Mouse (Mus musculus) heart, adult 18-20 months (tissue): ENCODE results near the gene Fto. TPM values are rescaled to one million over a fixed set of nuclear protein-coding genes. Genes with fewer than 3 reads are reported as not detected.

Experiments
- DNase-seq, 2 experiments: peaks; one replicate each; pipeline ENCODE4 v3.0.0; 2021 to 2022; ENCODE audit warnings: mixed read lengths in 1 of 2
- total RNA-seq, 2 experiments: library from RNA; stranded (reverse); gene quantifications; 2 replicates each; pipeline ENCODE4 v1.2.3; 2021

Gene Fto
- total RNA-seq, 2 experiments from 2014 or later = 59.5 to 66.3 TPM

DNA sequence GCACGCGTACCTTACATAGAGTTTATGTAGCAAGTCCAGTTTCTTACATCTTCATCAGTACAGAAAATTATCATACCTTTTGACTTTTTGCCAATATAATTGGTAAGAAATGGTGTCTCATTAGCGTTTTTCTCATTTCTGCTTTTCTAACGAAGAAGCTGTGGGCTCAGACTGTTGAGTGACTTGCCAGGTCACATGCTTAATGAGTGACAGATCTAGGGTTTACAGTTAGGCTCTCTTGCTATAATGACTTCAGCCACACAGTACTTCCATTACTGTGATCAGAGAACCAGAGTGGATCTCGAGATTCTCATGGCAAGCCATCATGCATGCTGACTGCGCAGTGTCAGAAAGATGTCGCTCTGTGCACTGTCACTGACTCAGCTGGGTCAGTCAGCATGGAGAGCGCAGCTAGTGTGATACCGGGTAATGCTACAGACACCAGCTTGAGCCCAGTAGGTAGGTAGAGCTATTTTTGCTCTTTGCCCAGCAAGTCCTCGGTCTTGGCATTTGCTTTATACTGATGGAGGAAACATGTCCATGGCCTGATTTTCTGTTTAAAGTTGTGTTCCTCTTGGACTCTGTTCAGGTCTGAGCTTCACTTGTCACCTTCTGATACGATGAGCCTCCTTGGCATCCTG, 188.8 kb downstream of the Fto start:
- no peak for DNase-seq

DNA sequence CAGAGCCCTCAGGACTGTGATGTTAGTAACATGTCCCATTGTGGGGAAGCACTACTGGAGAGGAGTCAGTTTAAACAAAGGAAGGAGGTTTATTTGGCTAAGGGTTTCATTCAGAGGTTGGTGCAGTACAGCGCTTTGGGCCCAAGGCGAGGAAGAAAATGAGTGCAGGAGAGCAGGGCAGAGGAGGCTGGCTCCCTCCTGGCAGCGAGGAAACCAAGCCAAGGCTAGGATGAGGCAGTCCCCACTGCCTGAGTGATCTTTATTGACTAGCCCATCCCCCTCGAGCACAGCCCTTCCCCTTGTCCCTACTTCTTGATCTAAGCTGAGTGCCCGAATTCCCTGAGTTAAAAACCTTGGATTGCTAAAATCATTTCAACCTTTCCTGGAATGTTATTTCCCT, 189.5 kb downstream of the Fto start:
- no peak for DNase-seq

- DNase-seq = no peak
Observed at GRCm38 (mm10) chr8:91504360-91504759, 191.0 kb downstream of the Fto start.

GRCm38 (mm10) chr8:91504891-91505290, 191.6 kb downstream of the Fto start:
- peak; percentile 68 to 72 for DNase-seq

DNA sequence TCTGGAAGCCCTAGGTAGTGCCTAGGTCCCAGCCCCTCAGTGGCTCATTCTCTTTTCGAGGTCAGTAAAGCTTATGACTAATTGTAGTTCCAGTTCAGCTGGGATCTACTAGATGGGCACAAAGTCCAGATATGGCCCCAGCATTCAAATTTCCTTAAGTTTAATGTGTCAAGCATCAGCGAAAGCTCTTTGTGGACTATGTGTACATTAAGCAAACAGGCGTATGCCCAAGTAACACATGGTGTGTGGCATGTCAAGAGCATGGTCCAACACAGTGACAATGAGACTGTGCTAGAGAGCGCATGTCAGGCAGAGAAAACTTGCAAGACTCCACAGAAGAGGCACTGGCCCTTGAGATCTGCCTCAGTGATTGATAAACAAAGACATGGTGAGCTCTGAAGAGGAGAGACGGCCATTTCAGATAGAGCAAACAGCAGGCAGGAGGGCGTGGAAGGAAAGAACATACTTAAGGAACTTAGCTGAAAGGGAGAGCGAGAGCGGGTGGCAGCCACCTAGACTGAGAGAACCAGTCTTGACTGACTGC, 192.2 kb downstream of the Fto start:
- no peak for DNase-seq

GRCm38 (mm10) chr8:91505997-91506672, 192.8 kb downstream of the Fto start:
- no peak for DNase-seq

GRCm38 (mm10) chr8:91506682-91507257, 193.4 kb downstream of the Fto start:
- no peak for DNase-seq

- no peak for DNase-seq
Observed at GRCm38 (mm10) chr8:91507681-91508097, 194.4 kb downstream of the Fto start.

DNA sequence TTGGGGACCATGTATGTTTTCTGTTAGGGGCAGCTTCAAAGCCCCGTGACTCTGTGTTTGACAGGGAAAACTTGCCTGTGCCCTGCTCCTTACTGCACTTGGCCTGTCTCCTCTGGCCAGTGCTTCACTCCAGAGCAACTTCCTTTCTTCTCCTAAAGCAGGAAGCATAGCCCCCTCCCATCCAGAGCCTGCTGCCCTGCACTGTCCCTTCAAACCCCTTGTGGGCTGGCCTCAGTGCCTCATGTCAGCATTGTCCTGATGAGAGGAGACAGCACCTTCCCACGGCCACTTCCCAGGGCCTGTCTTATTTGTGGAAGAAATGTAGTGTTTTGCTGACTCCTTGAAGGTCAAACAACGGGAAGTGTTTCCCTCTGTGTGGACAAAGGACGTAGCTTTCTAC, 195.0 kb downstream of the Fto start:
- DNase-seq = no peak

DNA sequence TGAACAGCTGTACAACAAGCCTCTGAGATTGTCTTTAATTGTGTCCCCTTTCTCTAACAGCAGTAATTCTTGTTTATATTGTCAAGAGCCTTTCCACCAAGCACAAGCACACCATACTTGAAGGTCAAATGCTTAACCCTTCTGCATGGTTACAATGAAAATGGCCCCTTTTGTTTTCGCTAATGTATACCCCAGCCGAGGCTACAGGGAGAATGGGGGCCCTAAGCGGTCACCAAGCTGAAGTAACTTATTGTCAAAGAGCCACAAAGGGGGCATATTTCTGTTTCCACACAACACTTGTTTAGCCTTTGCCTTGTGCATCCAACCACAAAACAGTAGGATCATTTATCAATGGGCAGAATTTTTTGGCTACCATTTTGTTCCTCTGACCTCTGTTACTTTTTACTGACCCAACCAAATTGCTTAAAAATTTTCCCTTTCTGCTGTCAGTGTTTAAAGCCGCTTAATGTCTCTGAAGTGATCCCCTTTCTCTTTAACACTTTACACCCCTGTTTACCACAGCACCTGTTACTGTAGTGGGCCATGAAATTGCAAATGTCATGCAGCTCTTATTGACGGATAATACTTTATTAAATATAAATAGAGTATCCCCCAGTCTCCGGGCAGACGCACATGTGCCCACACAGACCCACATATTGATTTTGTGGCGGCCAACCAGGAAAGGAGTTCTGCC, 196.0 kb downstream of the Fto start:
- DNase-seq = no peak

- DNase-seq = no peak
Observed at GRCm38 (mm10) chr8:91509900-91510260, 196.6 kb downstream of the Fto start.

- no peak for DNase-seq
Observed at GRCm38 (mm10) chr8:91510716-91511115, 197.4 kb downstream of the Fto start.

DNA sequence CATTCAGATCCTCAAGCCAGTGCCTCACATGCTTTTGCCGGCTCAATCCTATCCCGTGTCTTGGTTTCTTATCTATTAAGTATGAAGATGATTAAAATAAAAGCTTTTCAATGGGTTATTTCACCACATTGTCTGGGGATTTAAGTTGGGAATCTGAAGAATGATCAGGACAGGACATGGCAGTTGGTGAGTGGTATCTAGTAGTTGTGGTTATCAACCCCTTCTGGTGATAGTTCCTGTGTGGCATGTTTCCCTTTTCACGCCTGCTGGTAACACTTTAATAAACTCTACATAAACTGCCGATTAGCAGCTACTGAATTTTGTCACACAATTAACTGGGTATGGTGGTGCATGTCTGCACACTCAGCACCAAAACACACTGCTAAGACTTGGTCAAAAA, 198.6 kb downstream of the Fto start:
- DNase-seq = no peak

DNA sequence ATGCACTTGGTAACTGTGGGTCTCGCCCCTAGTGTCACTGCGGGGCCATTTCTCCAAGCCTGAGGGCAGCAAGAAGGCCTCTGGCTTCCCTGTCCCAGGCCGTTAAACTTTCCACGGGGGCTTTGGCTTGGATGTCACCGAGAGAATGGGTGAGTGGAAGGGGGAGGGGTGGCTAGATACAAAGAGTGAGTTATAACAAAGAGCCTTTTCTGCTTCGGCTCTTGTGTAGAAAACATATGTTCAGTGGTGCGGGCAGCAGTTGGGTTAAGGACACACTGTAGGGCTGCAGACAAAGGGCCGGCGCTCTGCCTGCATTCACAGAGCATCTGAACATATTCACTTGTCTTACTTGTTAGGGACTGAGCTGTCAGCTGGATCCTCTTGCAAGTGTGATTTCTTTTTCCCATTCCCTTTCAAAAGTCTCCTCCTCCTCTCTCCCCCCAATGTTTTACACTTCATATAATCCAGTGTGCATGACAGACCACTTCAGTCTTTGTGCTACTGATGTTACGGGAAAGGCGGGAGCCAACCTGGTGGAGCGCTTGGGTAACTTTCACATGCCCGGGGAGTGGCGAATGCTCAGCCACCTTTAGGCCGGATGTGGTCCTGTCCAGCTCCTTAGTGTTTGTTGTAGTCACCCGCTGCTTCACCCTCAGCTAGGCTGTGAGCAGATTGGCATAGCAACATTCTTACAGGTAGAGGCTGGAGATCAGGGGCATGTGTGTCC, 201.6 kb downstream of the Fto start:
- DNase-seq = no peak

GRCm38 (mm10) chr8:91516422-91516821, 203.1 kb downstream of the Fto start:
- no peak for DNase-seq

- no peak for DNase-seq
Observed at GRCm38 (mm10) chr8:91518085-91518484, 204.8 kb downstream of the Fto start.

DNA sequence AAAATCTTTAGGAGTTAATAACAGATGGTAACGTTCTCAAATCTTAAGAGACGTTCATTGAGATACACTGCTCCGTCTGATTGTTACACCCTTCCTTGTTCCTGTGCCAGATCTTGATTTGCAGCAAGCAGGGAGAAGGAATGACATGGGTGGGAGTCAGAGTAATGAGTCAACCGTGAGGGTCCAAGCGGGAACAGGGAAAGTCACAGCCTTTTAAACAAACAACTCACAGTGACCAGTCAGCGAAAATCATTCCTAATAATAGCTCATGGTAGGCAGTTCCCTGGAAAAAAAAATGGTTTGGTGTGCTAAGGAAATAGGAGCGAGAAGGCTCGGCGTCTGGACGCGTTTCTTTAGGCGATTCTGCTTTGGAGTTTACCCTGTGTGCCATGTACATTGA, 208.9 kb downstream of the Fto start:
- DNase-seq = peak; percentile 32 to 58

GRCm38 (mm10) chr8:91524056-91524864, 210.9 kb downstream of the Fto start:
- DNase-seq = no peak

DNA sequence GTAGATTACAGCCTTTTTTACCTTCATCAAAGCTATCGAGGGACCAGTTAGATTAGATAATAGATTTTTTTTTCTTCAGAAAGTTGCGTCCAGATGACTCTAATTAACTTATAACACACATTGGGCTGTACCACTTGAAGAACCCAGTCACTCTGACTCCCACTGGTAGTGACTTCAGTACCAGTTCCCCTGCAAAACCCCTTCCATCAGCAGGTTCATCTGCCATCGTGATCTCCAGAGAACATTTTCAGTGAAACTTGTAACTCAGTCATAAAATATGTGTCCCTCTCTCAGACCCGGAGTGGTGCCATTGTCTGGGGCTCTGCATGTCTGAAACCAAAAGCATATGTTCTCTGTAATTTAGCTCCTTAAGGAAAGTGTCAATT, 211.5 kb downstream of the Fto start:
- no peak for DNase-seq

GRCm38 (mm10) chr8:91525342-91525817, 212.1 kb downstream of the Fto start:
- DNase-seq = no peak

GRCm38 (mm10) chr8:91528967-91529366, 215.6 kb downstream of the Fto start:
- peak; percentile 26 to 50 for DNase-seq
